Mouse (Mus musculus) heart, embryonic 13.5 days (tissue): Measurements from ENCODE around the gene Patl1. TPM values are rescaled to one million over a fixed set of nuclear protein-coding genes. Genes with fewer than 3 reads are reported as not detected.
"Not testable (repeated sequence)": the region's sequence is repeated elsewhere in the genome, so short reads cannot be mapped to it uniquely, and the experiment has no call there.

ENCODE experiments used
- ATAC-seq: fragments of 200-750 bp; cut with Nextera tagmentation; 2 replicates; pipeline ENCODE4 v1.8.0; 2017; ENCODE audit warnings: moderate TSS enrichment; ENCODE audit not compliant: insufficient number of reproducible peaks, low FRiP score, low TSS enrichment; ENCODE audit errors: extremely low read depth
- H3K27ac ChIP-seq: fragments of 300-500 bp; sonication (generic); replicated peaks from 2 replicates; pipeline ENCODE4 v1.5.1; 2015; ENCODE audit warnings: moderate library complexity, mild to moderate bottlenecking, inconsistent platforms
- H3K27me3 ChIP-seq: fragments of 300-500 bp; sonication (generic); replicated peaks from 2 replicates; pipeline ENCODE4 v1.6.1; 2015; ENCODE audit warnings: mild to moderate bottlenecking, inconsistent platforms
- H3K36me3 ChIP-seq: fragments of 300-500 bp; sonication (generic); 2 replicates; pipeline ENCODE4 v1.6.1; 2015; ENCODE audit warnings: mild to moderate bottlenecking, inconsistent platforms
- H3K4me1 ChIP-seq: fragments of 300-500 bp; sonication (generic); 2 replicates; pipeline ENCODE4 v1.6.1; 2015; ENCODE audit warnings: inconsistent platforms
- H3K4me2 ChIP-seq: fragments of 300-500 bp; sonication (generic); 2 replicates; pipeline ENCODE4 v1.6.1; 2015; ENCODE audit warnings: inconsistent platforms, mild to moderate bottlenecking, moderate library complexity
- H3K4me3 ChIP-seq: fragments of 300-500 bp; sonication (generic); 2 replicates; pipeline ENCODE4 v1.5.1; 2015; ENCODE audit warnings: moderate library complexity, mild to moderate bottlenecking, inconsistent platforms
- H3K9ac ChIP-seq: fragments of 300-500 bp; sonication (generic); 2 replicates; pipeline ENCODE4 v1.6.1; 2015; ENCODE audit warnings: inconsistent platforms, mild to moderate bottlenecking, moderate library complexity
- H3K9me3 ChIP-seq: fragments of 300-500 bp; sonication (generic); 2 replicates; pipeline ENCODE4 v1.6.1; 2016; ENCODE audit warnings: inconsistent platforms
- WGBS: fragments of 180-500 bp; shearing (Covaris S2); methylation state at CpG from one replicate; pipeline ENCODE4 v1.1.7; 2015; ENCODE audit warnings: mixed read lengths; 5-methylcytosine and 5-hydroxymethylcytosine counted together
- polyA plus RNA-seq: library from polyadenylated mRNA; unstranded; fragments of >200 nt; fragmentation: Nextera tagmentation; extraction: Ambion mirVana; gene quantifications from 2 replicates; pipeline ENCODE4 v1.2.1, GENCODE M21; 2015

Patl1 gene
- 16.0 and 17.0 TPM in 2 replicates for polyA plus RNA-seq

DNA sequence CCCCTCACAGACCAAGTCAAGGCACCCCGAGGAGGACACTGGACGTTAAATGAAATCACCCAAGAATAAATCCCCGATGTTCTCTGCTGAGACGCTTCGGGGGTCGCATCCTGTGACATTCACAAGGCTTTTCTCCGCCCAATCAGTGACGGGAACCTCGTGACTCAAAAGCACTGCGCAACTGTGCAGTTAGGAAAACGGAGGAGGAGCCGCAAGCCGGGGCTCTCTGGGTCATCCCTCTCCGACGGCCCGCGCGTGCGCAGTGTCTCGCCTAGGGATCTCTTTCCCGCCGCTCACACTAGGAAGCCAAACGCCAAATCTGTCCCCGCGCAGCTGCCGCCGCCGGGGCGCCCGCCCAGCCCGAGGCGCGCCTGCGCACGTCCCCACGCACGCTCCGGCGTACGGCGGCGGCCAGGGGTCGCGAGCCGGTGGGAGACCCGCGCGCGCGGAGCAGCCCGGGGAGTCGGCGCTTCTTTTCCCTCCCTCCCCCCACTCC lies at the start of gene Patl1:
TSS of gene Patl1 (plus strand) at position 363 of the 496 bp plus-strand sequence.
- ATAC-seq: peak; percentile 95
- H3K4me2 ChIP-seq: peak within 1 kb of the TSS; percentile 82
- H3K9ac ChIP-seq: peak within 1 kb of the TSS; percentile 96
- under 1% methylated on average over 53 of the region's 53 CpGs for WGBS
- peak within 1 kb of the TSS; percentile 92 for H3K4me3 ChIP-seq
- peak within 1 kb of the TSS; percentile 94 for H3K27ac ChIP-seq
- H3K4me1 ChIP-seq: peaks cover 41% of the 10 kb centered on the region
- no peaks in the 10 kb centered on the region for H3K9me3 ChIP-seq
- H3K27me3 ChIP-seq: no peaks in the 10 kb centered on the region
- peaks cover 15% of the 10 kb centered on the region for H3K36me3 ChIP-seq

DNA sequence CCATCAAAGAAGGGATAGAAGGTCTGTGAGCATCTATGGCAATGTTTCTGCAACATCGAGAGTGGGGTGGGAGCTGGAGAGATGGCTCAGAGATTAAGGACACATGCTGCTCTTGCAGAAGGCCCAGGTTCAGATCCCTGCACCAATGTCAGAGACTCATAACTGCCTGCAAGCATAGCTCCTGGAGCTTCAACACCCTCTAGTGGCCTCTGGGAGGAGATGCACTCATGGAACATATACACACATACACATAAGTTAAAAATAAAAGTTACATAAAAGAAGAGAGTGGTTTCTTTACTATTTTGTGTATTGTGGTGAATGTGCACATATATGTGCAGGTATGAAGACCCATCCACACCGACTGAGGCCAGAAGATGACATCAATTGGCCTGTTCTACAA lies 44.4 kb upstream of the Patl1 start:
- no peak overlapping the region for H3K4me3 ChIP-seq
- H3K9ac ChIP-seq: no peak overlapping the region
- H3K4me2 ChIP-seq: no peak overlapping the region
- H3K27ac ChIP-seq: no peak overlapping the region
- H3K27me3 ChIP-seq: no peaks in the 10 kb centered on the region
- H3K9me3 ChIP-seq: peaks cover 11% of the 10 kb centered on the region; the same call in 1 of the 2 replicates
- ATAC-seq: no peak
- no peaks in the 10 kb centered on the region for H3K36me3 ChIP-seq
- H3K4me1 ChIP-seq: no peaks in the 10 kb centered on the region
- 76% methylated on average over 2 of the region's 2 CpGs for whole genome bisulfite sequencing

DNA sequence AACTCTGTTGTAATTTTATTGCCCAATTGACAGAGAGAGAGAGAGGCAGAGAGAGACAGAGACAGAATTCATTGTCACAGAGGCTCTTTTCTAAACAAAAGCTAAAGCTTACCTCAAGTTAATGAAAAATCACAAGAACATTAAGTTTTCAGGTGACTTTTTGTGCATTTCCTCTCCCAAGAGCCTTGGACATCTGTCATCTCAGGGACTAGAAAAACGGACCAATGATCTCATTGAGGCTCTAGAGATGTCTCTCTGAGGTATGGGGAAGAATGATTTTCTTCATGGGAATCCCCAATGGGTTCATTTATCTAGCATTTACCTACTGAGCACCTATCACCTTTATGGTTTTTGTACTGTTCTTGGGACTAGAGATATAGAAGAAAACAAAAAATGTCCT lies 37.2 kb upstream of the Patl1 start, which contains the start of gene Olfr1419:
TSS of gene Olfr1419 (minus strand) at position 101 of the 400 bp plus-strand sequence.
- H3K27me3 ChIP-seq: no peaks in the 10 kb centered on the region
- 46% methylated on average over 1 of the region's 1 CpGs for WGBS
- ATAC-seq: no peak

DNA sequence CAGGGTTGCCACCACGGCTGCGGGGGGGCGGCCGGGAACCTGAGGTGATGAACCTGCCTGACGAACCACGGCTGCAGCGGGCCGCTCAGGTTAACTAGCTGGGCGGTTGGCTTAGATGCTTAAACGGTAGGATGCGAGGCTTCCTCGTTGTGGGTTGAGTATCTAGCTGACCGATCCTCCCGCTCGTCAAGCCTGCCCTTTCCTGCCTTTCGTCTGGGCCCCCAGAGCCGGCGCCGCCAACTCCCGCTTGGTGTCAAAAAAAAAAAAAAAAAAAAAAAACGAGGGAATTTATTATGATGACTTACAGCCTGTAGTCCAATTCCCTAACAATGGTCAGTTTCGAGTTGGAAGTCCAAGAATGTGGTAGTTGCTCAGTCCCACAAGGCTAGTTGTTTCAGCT lies 33.8 kb upstream of the Patl1 start:
- Histone ChIP-seq H3K4me3 (peak overlapping the region; percentile 23; the same call in 1 of the 2 replicates), H3K4me2 (peak overlapping the region; percentile 55)
- H3K9me3 ChIP-seq, H3K27me3 ChIP-seq, ATAC-seq, H3K4me1 ChIP-seq, H3K9ac ChIP-seq, H3K27ac ChIP-seq, H3K36me3 ChIP-seq: not testable (repeated sequence)
- 44% methylated on average over 22 of the region's 22 CpGs for WGBS

More for the DNA sequence above, 37.2 kb upstream of the Patl1 start, which contains the start of gene Olfr1419:
- no peak within 1 kb of the TSS for H3K27ac ChIP-seq
- no peaks in the 10 kb centered on the region for H3K9me3 ChIP-seq
- no peak within 1 kb of the TSS for H3K9ac ChIP-seq
- no peak within 1 kb of the TSS for H3K4me2 ChIP-seq
- H3K4me3 ChIP-seq: no peak within 1 kb of the TSS
- H3K36me3 ChIP-seq: no peaks in the 10 kb centered on the region
- no peaks in the 10 kb centered on the region for H3K4me1 ChIP-seq

DNA sequence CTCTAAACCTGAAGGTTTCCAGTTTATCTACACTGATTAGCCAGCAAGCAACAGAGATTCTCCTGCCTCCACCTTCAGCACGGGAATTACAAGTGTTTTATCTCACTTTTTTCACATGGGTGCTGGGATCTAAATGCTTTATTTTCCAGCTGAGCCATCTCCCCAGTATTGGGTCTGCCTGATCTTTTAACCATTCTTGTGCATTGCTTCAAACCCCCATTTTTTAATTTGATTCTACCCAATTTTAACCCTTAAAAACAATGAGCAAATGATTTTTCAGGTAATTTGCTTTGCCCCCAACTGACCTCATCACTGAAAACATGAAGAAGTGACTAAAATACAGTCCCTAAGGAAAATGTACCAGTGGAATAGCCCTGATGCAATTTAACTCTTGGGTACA lies 25.9 kb upstream of the Patl1 start, which contains the start of gene Olfr1420:
TSS of gene Olfr1420 (plus strand) at position 301 of the 400 bp plus-strand sequence.
- no peaks in the 10 kb centered on the region for H3K4me1 ChIP-seq
- no peak within 1 kb of the TSS for H3K4me2 ChIP-seq
- WGBS: 10% methylated on average over 1 of the region's 1 CpGs
- no peaks in the 10 kb centered on the region for H3K27me3 ChIP-seq
- no peaks in the 10 kb centered on the region for H3K9me3 ChIP-seq
- no peaks in the 10 kb centered on the region for H3K36me3 ChIP-seq
- H3K27ac ChIP-seq: no peak within 1 kb of the TSS
- H3K9ac ChIP-seq: no peak within 1 kb of the TSS
- no peak for ATAC-seq
- H3K4me3 ChIP-seq: no peak within 1 kb of the TSS

DNA sequence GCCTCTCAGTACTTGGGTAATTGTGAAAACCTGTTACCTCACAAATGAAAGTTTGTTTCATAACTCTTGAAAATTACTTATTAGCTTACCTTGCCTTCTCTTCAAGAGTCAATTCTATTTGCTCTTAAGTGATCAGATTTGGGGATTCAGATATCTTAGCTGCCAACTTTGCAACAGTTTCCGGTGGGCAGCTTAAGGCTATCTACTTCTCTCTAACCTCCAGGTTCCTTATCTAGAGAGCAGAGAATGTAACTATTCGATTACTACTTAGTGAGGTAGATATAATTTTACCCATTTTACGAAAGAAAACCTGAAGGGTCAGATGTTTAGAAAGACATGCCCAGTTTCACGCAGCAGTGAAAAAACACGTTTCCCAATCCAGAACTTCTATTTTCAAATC lies 1.2 kb upstream of the Patl1 start:
- H3K4me3 ChIP-seq: peak overlapping the region; percentile 92
- peaks cover 13% of the 10 kb centered on the region for H3K36me3 ChIP-seq
- H3K27ac ChIP-seq: peak overlapping the region; percentile 94
- 72% methylated on average over 5 of the region's 5 CpGs for WGBS
- H3K4me1 ChIP-seq: peaks cover 34% of the 10 kb centered on the region
- H3K9ac ChIP-seq: peak overlapping the region; percentile 85; the same call in 1 of the 2 replicates
- no peak for ATAC-seq
- H3K9me3 ChIP-seq: no peaks in the 10 kb centered on the region
- peak overlapping the region; percentile 82 for H3K4me2 ChIP-seq
- no peaks in the 10 kb centered on the region for H3K27me3 ChIP-seq

DNA sequence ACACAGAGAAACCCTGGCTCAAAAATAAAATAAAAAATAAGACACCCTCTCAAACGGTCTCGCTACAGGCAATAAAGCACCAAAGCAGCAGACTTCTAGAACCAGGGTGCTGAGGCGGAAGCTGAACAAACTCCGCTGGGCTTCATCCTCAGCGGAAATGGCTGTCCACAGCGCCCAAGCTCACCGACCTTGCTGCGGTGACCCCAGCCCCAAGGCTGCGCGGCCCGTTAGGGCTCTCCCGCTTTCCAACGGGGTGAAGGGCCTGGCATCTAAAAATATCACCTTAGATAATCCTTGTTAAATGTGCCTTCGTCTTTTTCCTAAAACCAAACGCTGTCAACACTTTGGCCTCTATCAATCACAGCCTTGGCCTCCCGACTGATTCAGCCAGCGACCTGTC lies 596 bp upstream of the Patl1 start:
- no peaks in the 10 kb centered on the region for H3K9me3 ChIP-seq
- peak overlapping the region; percentile 82 for H3K4me2 ChIP-seq
- peaks cover 13% of the 10 kb centered on the region for H3K36me3 ChIP-seq
- ATAC-seq: no peak
- WGBS: 3% methylated on average over 17 of the region's 17 CpGs
- peak overlapping the region; percentile 92 for H3K4me3 ChIP-seq
- peak overlapping the region; percentile 85 for H3K9ac ChIP-seq
- H3K4me1 ChIP-seq: peaks cover 40% of the 10 kb centered on the region
- no peaks in the 10 kb centered on the region for H3K27me3 ChIP-seq
- H3K27ac ChIP-seq: peak overlapping the region; percentile 94

DNA sequence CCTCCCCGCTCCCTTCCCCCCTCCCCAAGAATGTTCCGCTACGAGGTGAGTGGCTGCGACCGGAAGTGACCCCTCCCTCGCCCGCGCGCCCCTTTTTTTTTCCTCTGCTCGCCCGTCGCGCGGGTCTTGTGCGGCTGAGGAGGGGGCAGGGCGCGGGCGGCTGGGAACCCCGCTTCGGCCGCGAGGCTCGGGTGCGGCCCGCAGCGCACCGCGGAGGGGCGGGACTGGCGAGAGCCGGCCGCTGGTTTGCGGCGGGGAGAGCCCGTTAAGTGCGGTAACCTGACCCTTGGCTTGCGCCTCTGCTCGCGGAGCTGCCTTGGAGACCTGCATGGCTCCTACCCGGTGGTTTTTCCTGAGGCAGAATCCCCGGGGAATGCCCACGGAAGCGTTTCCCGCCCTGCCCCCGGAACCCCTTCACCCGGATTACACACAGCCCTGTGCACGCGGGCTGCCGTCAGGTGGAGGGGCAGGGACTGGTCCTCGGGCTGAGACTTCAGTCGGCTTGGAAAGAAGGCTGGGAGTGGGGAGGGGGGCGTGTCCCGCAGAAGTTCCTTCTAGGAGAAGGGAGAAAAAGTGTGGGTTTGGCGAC lies 428 bp downstream of the Patl1 start:
- peak; percentile 60 for ATAC-seq
- 0% methylated on average over 45 of the region's 54 CpGs for WGBS
- peaks cover 41% of the 10 kb centered on the region for H3K4me1 ChIP-seq

DNA sequence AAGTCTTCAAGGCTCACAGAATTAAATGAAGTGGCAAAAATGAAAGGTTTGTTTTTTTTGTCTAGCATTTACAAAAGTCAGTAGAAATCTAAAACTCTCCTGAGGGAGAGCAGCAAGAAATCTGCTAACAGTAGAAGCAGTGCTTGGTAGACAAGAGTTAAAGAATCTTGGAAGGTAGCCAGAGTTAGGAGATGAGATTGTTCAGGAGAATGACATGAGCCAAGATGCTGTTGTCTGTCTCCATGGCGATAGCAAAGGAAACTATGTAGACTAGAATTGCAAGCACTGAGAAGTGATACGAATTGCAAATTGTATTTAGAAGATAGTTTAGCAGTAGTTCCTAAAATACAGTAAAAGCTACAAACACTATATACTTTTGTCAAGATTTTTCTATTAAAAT lies 3.6 kb downstream of the Patl1 start:
- ATAC-seq: no peak
- WGBS: 14% methylated on average over 2 of the region's 2 CpGs

More for the DNA sequence above, 428 bp downstream of the Patl1 start:
- Histone ChIP-seq H3K4me3 (peak overlapping the region; percentile 92), H3K27ac (peak overlapping the region; percentile 94), H3K36me3 (peaks cover 19% of the 10 kb centered on the region), H3K27me3 (no peaks in the 10 kb centered on the region), H3K9ac (peak overlapping the region; percentile 96), H3K4me2 (peak overlapping the region; percentile 82), H3K9me3 (no peaks in the 10 kb centered on the region)

DNA sequence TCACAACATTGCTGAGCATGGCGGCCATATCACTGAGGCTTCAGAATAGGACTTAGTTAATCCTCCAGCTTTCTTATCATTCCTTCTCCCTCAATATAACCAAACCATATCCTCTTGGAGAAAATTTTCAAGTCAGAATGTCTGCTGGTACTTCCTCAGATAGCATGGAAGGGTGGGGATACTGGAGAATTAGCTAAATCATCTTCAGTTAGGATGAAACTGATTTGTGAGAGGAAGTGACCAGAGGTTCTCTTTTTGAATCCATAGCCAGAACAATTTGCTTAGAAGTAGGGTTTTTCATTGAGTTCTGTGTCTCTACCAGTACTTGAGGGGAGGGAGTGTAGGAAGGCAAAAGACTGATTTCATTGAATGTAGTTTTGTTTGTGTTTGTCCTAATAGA lies 9.9 kb downstream of the Patl1 start:
- H3K9ac ChIP-seq: no peak overlapping the region
- no peaks in the 10 kb centered on the region for H3K4me1 ChIP-seq
- H3K27ac ChIP-seq: no peak overlapping the region
- 94% methylated on average over 1 of the region's 1 CpGs for WGBS
- H3K36me3 ChIP-seq: peaks cover 85% of the 10 kb centered on the region
- no peaks in the 10 kb centered on the region for H3K27me3 ChIP-seq
- no peak overlapping the region for H3K4me2 ChIP-seq
- ATAC-seq: no peak
- no peak overlapping the region for H3K4me3 ChIP-seq
- no peaks in the 10 kb centered on the region for H3K9me3 ChIP-seq

More for the DNA sequence above, 3.6 kb downstream of the Patl1 start:
- no peaks in the 10 kb centered on the region for H3K27me3 ChIP-seq
- H3K9me3 ChIP-seq: no peaks in the 10 kb centered on the region
- peak overlapping the region; percentile 30; the same call in 1 of the 2 replicates for H3K4me2 ChIP-seq
- peaks cover 40% of the 10 kb centered on the region for H3K4me1 ChIP-seq
- no peak overlapping the region for H3K27ac ChIP-seq
- H3K36me3 ChIP-seq: peaks cover 38% of the 10 kb centered on the region
- H3K9ac ChIP-seq: no peak overlapping the region
- no peak overlapping the region for H3K4me3 ChIP-seq

DNA sequence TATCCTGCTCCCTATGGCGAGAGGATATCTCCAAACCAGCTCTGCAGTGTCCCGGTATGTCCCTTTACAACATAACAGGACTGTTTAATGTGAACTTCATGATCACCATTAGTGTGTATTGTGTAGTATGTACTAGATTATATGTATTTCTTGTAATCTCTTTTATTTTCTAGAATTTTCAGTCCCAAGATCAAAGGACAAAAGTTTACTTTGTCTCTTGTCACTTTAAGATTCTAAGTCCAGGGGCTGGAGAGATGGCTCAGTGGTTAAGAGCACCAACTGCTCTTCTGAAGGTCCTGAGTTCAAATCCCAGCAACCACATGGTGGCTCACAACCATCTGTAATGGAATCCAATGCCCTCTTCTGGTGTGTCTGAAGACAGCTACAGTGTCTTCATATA lies 10.3 kb downstream of the Patl1 start:
- H3K9me3 ChIP-seq, H3K27me3 ChIP-seq, H3K4me1 ChIP-seq, H3K9ac ChIP-seq, H3K4me3 ChIP-seq, H3K4me2 ChIP-seq, ATAC-seq, H3K27ac ChIP-seq: not testable (repeated sequence)
- peaks cover 85% of the 10 kb centered on the region for H3K36me3 ChIP-seq
- WGBS: 98% methylated on average over 2 of the region's 2 CpGs

DNA sequence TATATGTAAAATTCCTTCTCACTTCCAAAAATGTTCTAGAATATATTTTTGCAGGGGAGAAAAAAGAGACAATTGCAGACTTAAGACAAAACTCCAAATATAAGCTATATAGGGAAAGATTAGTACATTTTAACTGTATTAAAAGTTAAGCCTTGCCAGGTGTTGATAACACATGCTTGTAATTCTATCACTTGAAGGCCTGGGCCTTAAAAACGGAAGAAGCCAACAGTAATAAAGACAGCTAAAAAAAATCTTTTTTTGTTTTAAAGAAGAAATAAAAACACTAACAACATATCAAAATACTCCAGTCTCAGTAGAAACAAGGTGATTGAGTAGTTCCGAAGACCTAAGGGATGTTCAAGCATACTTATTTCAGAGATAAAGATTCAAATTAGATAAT lies 14.2 kb downstream of the Patl1 start:
- H3K27ac ChIP-seq: no peak overlapping the region
- H3K27me3 ChIP-seq: no peaks in the 10 kb centered on the region
- no peak overlapping the region for H3K4me3 ChIP-seq
- H3K4me1 ChIP-seq: no peaks in the 10 kb centered on the region
- H3K4me2 ChIP-seq: no peak overlapping the region
- 86% methylated on average over 2 of the region's 2 CpGs for WGBS
- peaks cover 98% of the 10 kb centered on the region for H3K36me3 ChIP-seq
- no peak for ATAC-seq
- H3K9me3 ChIP-seq: no peaks in the 10 kb centered on the region
- no peak overlapping the region for H3K9ac ChIP-seq
